Mouse (Mus musculus): Measurements from ENCODE around the gene Acot4. TPM values are rescaled to one million over a fixed set of nuclear protein-coding genes. Genes with fewer than 3 reads are reported as not detected.

Acot4 gene
- total RNA-seq (2023) = 0.16 TPM in 1 of 2 replicates, not detected in the other

GRCm38 (mm10) chr12:84038241-84038640 is at the start of gene Acot4:
Gene Acot4, plus strand, starts transcription at chr12:84038379.

GRCm38 (mm10) chr12:84009171-84009965 is 28.8 kb upstream of the Acot4 start, which contains the start of gene Acot1:
Gene Acot1, plus strand, starts transcription at chr12:84009490.

GRCm38 (mm10) chr12:84038691-84039111 is 522 bp downstream of the Acot4 start, which contains the start of gene Gm49366:
Gene Gm49366, plus strand, starts transcription at chr12:84038935.

DNA sequence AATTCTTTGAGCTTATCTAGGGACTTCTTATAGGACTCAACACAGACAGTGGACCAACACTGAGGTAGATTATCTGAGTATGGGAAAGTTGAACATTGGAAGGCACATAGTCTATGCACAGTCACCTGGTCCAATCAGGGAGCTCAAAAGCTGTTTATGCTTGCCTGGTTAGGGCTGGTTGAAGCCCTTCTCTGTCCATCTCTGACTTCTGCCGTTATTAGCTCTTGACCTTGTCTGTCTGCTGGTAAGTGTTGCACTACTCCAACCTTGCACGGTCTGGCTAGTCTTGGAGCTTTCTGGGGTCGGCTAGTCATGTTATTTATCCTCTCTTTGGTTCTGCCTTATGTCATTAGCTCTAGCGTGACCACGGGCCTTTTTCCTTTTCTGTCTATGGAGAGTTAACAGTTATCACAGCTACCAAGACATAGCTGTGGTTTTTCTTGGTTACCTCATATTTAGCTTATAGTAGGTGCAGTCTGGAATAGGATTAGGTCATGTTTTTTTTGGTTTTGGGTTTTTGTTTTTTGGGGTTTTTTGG is 13.8 kb downstream of the Acot4 start, which contains the start of gene Acot3:
TSS of gene Acot3 (plus strand) at position 208 of the 538 bp plus-strand sequence.

DNA sequence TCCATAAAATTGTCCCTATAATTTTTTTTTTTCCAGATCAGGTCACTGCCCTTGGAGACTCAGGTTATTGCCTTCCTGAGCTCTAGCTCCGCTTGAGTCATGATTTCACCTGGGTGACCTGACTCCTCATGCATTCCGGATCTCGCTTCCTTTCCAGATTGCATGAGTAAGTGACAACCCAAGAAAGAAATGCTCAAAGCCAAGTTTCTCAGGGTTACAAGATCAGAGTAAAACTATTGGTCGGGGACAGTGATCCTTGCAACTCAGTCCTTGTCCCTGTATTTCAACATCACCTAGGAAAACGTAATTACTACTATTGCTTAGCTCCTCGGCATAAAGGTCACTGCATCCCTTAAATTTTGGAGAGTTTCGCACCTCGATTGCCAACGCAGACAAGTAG is 30.8 kb downstream of the Acot4 start, which contains the start of gene Acot5:
TSS of gene Acot5 (plus strand) at position 340 of the 400 bp plus-strand sequence.

Other genes with a start within 250 kb of the Acot4 start
- gene Numb, start 116.4 kb upstream of the Acot4 start, total RNA-seq (2023) = 128 and 146 TPM in 2 replicates
- gene Riox1, start 87.8 kb upstream of the Acot4 start, total RNA-seq (2023) = 38.5 and 50.5 TPM in 2 replicates
- not detected in 2 replicates for gene Heatr4, start 53.5 kb upstream of the Acot4 start, total RNA-seq (2023)
- 4.6 and 5.4 TPM in 2 replicates for gene Acot2, start 50.5 kb upstream of the Acot4 start, total RNA-seq (2023)
- gene Acot1, start 28.9 kb upstream of the Acot4 start, total RNA-seq (2023) = 10.6 and 15.6 TPM in 2 replicates
- gene Gm49366, start 556 bp downstream of the Acot4 start, total RNA-seq (2023) = not detected in 2 replicates
- not detected in 2 replicates for gene Acot3, start 13.8 kb downstream of the Acot4 start, total RNA-seq (2023)
- gene Acot5, start 30.9 kb downstream of the Acot4 start, total RNA-seq (2023) = not detected in 2 replicates
- 0.34 TPM in 1 of 2 replicates, not detected in the other for gene Acot6, start 62.3 kb downstream of the Acot4 start, total RNA-seq (2023)
- gene Dnal1, start 76.0 kb downstream of the Acot4 start, total RNA-seq (2023) = 0.57 TPM in 1 of 2 replicates, not detected in the other
- 2.7 and 7.8 TPM in 2 replicates for gene Pnma1, start 110.1 kb downstream of the Acot4 start, total RNA-seq (2023)
- gene Elmsan1, start 180.5 kb downstream of the Acot4 start, total RNA-seq (2023) = 88.6 and 151 TPM in 2 replicates
- 11.8 and 12.6 TPM in 2 replicates for gene Ptgr2, start 246.9 kb downstream of the Acot4 start, total RNA-seq (2023)

Measured in neutrophil, adult 65 days (primary cell).